Mouse (Mus musculus): ENCODE results near the gene Coro1a. TPM values are rescaled to one million over a fixed set of nuclear protein-coding genes. Genes with fewer than 3 reads are reported as not detected.

Coro1a gene
- total RNA-seq, 2 experiments from 2014 or later: 2.3 to 2.4 TPM

DNA sequence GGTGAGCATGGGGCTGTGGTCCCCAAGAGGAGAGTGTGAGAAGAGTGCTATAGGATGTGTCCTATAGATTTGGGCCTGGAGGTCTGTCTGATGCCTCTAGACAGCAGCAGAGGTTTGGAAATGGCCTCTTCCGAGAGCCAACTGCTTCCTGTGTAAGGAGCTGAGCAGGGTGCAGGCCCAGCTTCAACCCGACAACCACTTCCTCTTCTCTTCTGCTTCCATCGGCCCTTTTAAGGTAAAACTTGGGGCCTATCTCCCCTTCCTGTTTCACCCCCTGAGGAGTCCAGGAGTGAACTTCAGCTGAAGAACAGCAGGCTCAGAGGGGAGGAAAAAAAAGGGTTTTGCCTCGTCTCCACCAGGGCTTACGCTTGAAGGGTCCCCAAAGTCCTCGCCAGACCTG lies 5.2 kb downstream of the Coro1a start:
- intact Hi-C loops (cut with DNase I): no loop called here

DNA sequence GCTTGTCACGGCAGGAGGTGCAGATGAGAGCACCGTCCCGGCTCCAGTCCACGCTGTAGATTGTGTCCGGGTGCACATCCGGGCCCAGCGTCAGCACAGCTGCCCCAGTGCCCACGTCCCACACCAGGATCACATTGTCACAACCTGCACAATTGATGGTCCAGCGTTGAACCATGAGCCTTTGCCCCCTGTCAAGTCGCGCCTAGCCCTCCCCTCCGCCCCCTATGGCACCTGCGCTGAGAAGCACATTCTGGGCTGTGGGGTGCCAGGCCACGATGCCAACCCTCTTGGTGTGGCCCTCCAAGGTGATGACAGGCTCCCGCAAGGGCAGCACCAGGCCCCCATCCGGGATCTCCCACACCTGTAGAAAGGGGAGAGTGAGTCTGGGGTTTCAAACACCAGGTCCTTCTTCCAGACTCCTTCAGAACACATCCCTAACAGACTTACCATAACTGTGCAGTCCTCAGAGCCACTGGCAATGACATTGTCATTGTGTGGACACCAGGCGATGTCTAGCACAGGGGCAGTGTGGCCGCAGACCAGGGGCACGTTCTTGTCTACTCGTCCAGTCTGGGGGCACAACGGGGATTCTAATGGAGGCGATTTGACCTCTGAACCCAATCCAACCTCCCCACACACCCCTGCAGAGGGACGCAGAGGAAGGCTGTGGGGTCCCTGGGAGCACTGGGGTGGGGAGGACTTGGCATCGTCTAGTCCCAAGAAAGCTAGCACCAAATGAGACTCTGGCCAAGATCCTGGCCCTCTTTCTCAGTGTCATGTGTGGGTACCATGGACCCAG lies 5.8 kb downstream of the Coro1a start:
- no peak overlapping the region for H3K27ac ChIP-seq
- peak overlapping the region; percentile 49 for H3K4me3 ChIP-seq
- TF ChIP-seq CTCF (IDR thresholded peaks at IDR 0.05): no peak
- DNase-seq: no peak
- intact Hi-C loops (cut with DNase I): no loop called here

More for the DNA sequence above, 5.2 kb downstream of the Coro1a start:
- Histone ChIP-seq H3K4me3 (peak overlapping the region; percentile 63), H3K27ac (peak overlapping the region; percentile 49; the same call in 1 of the 2 replicates)
- no peak for DNase-seq
- TF ChIP-seq CTCF (IDR thresholded peaks at IDR 0.05): no peak

DNA sequence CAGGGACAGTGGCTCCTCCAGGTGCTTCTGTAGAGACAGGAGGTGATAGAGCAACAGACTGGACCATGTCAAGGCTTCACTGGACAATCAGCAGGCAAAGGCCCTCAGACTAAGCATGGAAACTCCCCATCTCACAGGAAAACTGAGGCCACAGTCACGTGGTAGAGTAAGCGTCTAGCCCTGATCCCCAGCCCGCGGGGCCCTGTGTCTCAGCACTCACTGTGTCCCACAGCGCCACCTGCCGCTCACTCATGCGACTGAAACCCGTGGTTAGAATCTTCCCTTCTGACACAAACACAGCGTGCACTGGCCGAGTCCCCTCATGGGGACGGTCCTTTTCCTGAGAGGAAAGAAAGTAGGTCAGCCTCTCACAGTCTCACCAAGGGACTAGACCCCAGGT lies 6.5 kb downstream of the Coro1a start:
- H3K4me3 ChIP-seq: peak overlapping the region; percentile 49
- peak; percentile 91 for DNase-seq
- peak; percentile 95; the same call in 1 of the 2 replicates for TF ChIP-seq CTCF (IDR thresholded peaks at IDR 0.05)
- no peak overlapping the region for H3K27ac ChIP-seq
- intact Hi-C loops (cut with DNase I): no loop called here

DNA sequence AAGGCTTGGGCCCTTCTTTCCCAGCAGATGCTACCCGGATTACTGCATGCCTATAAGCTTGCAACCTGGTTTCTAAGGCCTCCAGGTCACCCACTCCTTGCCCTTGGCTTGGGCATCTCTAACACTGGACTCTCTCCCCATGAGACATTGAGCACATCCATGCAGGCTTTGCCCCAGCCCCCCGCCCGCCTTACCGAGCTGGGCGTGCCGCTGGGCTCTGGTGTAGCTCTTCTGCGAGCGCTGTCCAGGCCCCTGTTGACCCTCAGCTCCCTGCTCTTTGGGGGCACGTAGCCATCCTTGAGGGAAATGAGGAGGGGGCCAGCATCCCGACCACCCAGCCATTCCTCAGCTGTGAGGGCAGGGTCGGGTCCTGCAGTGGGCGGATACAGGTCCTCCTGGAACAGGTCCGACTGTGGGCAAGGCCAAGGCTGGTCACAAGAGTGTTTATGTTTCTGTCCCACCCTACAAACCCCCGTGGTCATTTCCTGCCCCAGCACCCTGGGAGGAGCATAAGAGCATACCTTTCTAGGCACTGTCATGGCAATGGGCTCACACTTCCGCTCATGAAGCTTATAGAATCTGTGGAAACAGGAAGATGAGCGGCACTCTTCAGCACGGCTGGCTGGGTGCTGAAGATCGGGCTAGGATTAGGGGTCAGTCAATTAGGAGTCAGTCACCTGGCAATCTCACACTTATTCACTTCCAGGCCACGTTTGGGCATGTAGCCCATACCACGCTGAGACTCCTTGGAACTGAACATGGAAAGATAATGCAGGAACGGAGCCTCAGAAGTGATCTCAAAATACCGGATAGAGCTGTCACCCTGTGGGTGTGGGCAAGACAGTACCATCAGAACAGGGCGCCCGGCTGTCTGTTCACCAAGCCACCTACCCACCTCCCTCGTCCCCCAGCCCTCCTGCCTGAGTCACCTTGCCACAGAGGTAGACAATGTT lies 7.2 kb downstream of the Coro1a start:
- TF ChIP-seq CTCF (IDR thresholded peaks at IDR 0.05): no peak
- H3K4me3 ChIP-seq: peak overlapping the region; percentile 9; the same call in 1 of the 2 replicates
- no peak overlapping the region for H3K27ac ChIP-seq
- no peak for DNase-seq
- intact Hi-C loops (cut with DNase I): no loop called here

DNA sequence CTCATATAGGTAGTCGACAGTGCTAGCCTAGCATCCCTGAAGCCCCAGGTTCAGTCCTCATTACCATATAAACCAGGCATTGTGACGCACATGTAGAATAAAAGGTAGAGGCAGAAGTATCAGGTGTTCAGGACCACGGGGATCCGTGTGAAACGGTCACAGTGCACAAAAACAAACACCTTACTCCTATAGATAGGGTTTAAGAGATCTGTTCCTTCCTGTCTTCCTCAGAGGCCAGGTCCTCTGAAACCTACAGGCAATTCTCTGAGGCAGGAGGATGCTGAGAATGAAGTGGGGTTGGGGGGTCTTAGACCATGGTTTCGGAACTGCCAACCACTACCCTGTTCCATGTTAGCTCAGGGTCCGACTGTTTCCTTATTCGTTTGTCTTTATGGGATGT lies 9.7 kb downstream of the Coro1a start:
- no peak for DNase-seq
- Histone ChIP-seq H3K4me3 (no peak overlapping the region), H3K27ac (no peak overlapping the region)
- no peak for TF ChIP-seq CTCF (IDR thresholded peaks at IDR 0.05)
- intact Hi-C loops (cut with DNase I): loop anchor here (10.0 kb wide), 1 partner anchor 193 kb away; the partner anchor contains the start of gene Atxn2l

DNA sequence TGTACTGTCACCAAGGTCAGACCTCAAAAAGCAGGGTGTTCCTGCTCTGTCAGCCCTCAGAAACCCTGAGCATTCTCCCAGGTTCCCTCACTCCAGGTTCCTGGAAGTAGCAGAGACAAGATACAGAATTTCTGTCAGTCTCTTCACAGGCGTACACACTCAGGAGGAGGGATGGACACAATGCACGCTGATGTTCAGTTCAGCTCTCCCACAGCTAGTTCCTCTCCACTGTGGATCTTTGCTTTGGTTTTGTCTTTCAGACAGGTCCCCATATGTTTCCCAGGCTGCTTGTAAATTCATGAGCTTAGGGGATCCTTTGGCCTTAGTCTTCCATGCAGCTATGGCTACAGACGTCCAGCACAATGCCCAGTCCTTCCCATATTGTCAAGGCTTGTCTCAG lies 10.7 kb downstream of the Coro1a start:
- intact Hi-C loops (cut with DNase I): loop anchor here (10.0 kb wide), 1 partner anchor 192 kb away; the partner anchor contains the start of gene Atxn2l
- no peak for TF ChIP-seq CTCF (IDR thresholded peaks at IDR 0.05)
- Histone ChIP-seq H3K27ac (no peak overlapping the region), H3K4me3 (peak overlapping the region; percentile 99)
- no peak for DNase-seq

DNA sequence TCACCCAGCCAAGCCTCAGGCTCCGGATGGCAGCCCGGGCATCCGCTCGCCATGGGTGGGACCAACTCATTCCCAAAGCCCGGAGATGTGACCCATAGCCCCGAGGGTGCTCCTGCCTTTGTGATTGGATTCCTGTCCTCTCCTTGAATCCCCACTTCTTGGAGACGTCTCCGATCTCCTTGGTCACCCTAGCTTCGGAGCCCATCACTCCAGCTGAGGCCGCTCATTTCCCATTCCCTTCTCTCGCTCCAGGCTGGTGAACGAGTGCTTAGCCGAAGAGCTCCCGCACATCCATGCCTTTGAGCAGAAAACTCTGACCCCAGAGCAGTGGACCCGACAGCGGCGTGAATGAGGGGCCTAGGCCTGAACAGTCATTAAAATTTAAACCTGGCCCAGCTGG lies 11.3 kb downstream of the Coro1a start:
- peak overlapping the region; percentile 96 for H3K27ac ChIP-seq
- intact Hi-C loops (cut with DNase I): loop anchor here (10.0 kb wide), 1 partner anchor 192 kb away; the partner anchor contains the start of gene Atxn2l
- TF ChIP-seq CTCF (IDR thresholded peaks at IDR 0.05): no peak
- no peak for DNase-seq
- H3K4me3 ChIP-seq: peak overlapping the region; percentile 99

DNA sequence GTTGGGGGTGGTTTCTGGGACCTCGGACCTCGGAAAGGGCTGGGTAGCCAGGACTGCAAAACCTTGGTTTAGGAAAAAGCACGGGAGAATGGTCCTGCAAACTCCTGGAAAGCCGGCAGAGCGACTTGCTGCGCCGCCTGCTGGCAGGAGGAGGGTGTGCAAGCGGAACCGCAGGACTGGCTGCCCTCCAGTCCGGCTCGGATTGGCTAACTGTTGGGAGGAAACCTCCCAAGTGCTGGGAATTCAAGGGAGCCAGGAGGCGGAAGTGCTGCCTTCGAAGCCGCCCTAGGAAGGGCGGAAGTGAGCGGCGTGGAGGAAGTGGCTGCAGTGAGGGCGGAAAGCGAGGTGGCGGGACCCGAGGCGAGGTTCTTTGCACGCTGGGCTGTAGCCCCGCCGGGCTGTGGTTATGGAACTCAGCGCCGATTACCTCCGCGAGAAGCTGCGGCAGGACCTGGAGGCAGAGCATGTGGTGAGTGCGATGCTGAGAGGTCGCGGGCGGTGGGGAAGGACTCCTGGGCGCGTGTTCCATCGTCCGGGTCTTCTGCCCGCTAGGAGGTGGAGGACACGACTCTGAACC lies 11.9 kb downstream of the Coro1a start, which contains the start of gene Slx1b:
Gene Slx1b (minus strand): TSS at position 154 of the 577 bp plus-strand sequence.
- peak; percentile 97 for DNase-seq
- intact Hi-C loops (cut with DNase I): loop anchor here (2.0 to 10.0 kb wide), 2 partner anchors 117 to 191 kb away; partner anchors contain the start of gene Atxn2l
- TF ChIP-seq CTCF (IDR thresholded peaks at IDR 0.05): peak; percentile 92
- Histone ChIP-seq H3K4me3 (peak within 1 kb of the TSS; percentile 99), H3K27ac (peak within 1 kb of the TSS; percentile 96)

DNA sequence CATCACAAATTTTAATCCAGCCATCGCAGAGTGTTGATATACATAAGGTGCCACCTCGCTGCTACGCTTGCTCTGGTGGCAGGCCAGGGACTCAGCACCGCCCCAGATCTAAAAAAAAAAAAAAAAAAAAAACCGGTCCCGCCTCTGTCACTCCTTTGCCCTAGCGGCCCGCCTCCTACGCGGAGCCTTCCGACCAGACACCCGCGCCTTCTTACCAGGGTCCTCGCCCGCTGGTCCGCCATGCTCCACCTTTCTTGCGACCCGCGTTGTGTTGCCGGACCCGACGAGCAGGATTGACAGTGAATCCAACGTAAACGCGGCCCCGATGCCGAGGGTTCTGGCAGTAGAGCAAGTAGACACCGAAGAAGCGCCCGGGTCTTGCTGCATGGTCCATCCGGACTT lies 12.4 kb downstream of the Coro1a start, which contains the start of gene Bola2:
Gene Bola2 (plus strand): TSS at position 192 of the 402 bp plus-strand sequence.
- peak; percentile 83 for DNase-seq
- H3K27ac ChIP-seq: peak within 1 kb of the TSS; percentile 96
- H3K4me3 ChIP-seq: peak within 1 kb of the TSS; percentile 99
- intact Hi-C loops (cut with DNase I): loop anchor here (2.0 to 10.0 kb wide), 2 partner anchors 116 to 190 kb away; partner anchors contain the start of gene Atxn2l
- no peak for TF ChIP-seq CTCF (IDR thresholded peaks at IDR 0.05)

DNA sequence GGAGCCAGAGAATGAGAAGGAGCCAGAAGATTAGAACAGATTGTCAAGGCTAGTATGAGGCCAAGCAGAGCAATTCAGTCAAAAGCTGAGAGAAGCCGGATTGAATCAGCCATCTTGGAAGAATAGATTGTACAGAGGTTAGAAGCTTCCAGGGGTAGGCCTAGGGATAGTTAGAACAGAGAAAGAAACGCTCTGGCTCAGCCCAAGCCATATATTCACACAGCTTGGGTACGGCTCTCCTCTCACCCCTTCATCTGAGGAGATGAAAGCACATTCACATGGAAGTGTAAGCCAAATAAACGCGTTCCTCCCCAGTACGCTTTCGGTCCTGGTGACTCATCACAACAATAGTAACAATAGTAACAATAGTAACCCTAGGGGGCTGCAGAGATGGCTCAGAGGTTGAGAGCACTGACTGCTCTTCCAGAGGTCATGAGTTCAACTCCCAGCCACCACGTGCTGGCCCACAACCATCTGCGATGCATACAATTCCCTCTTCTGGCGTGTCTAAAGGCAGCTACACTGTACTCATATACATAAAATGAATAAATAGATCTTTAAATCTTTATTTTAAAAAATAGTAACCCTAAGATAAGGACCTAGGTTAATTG lies 13.0 kb downstream of the Coro1a start:
- peak overlapping the region; percentile 96 for H3K27ac ChIP-seq
- DNase-seq: no peak

DNA sequence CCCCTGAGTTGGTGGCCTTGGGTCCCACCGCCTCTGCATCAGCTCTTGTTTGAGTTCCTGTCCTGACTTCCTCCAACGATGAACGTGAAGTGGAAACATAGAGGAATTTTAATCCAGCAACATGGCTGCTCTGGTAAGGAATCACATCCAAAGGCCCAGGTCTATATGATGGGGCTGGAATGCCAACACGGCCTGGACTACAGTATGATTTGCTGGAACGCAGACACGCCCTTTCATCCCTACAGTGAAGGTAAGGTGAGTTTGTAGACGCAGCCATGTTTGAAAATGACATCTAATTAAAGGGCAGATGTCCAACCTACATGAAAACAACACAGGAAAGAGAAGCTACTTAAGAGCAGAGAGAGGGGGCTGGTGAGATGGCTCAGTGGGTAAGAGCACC lies 13.8 kb downstream of the Coro1a start:
- intact Hi-C loops (cut with DNase I): loop anchor here (1.0 to 10.0 kb wide), 4 partner anchors 50 to 189 kb away; partner anchors contain the start of gene Atxn2l
- DNase-seq: no peak
- TF ChIP-seq CTCF (IDR thresholded peaks at IDR 0.05): no peak

More for the DNA sequence above, 13.0 kb downstream of the Coro1a start:
- no peak for TF ChIP-seq CTCF (IDR thresholded peaks at IDR 0.05)
- intact Hi-C loops (cut with DNase I): loop anchor here (2.0 to 10.0 kb wide), 2 partner anchors 116 to 190 kb away; partner anchors contain the start of gene Atxn2l
- peak overlapping the region; percentile 99 for H3K4me3 ChIP-seq

More for the DNA sequence above, 13.8 kb downstream of the Coro1a start:
- no peak overlapping the region for H3K4me3 ChIP-seq
- H3K27ac ChIP-seq: peak overlapping the region; percentile 96; the same call in 1 of the 2 replicates

Measured in gastrocnemius, adult 2 months (tissue).